Mouse (Mus musculus): ENCODE results near the gene Tcf7l1.

The Tcf7l1 gene

DNA sequence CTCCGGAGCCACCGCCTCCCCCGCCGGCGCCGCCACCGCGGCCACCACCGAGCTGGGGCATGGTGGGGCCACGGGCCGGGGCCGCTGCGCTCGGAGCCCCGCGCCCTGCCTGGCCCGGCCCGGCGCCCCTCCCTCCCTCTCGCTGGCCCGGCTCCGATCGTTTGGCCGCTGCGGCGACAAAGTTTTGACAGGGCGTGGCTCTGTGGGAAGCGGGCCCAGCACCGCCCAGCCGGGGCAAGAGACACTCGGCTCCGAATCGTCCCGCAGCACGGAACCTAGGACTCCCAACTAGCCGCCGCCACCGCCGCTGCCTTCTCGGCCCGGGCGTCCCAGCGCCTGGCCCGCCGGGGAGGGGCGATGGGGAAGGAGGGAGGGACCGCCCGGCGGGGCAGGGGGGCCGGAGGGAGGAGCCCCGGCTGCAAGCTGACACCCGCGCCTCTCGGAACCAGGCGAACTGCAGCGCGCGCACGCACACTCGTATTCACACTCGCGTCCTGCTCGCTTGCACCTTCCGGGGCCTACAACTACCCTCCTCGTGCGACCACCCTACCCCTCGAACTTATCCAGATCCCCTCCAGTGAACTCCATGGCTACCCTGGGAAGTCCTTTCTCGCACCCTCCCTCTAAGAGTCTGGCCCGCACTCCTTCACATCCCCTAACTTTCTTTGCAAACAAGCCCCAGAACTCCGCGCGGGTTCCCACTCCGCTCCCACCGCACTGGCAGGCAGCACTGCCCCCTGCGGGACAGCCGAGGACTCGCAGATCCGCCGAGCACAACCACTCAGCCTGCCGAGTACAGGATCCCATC, at the start of gene Tcf7l1:
Gene Tcf7l1, minus strand, starts transcription at position 363 of the 808 bp plus-strand sequence.
- DNase-seq (ENCODE audit: low read depth, low spot score) = peak; percentile 95

DNA sequence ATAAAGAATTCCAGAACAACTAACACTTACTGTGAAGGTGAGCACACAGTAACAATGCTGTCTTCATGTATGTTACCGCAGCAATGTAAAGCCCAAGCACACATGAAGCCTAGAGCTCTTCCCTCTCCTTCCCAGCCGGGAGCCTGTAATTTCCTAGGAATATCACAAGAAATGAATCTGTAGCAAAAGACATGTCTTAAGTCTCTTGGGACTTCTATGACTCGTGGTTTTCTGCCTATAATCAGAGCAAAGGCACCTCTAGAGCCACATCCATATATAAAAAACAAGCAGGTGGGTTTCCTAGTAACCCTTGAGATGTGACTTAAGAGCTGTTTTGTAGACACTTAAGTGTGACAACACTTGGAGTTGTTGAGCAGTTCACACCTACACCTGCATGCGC, 48.7 kb upstream of the Tcf7l1 start:
- DNase-seq (ENCODE audit: low read depth, low spot score) = no peak

DNA sequence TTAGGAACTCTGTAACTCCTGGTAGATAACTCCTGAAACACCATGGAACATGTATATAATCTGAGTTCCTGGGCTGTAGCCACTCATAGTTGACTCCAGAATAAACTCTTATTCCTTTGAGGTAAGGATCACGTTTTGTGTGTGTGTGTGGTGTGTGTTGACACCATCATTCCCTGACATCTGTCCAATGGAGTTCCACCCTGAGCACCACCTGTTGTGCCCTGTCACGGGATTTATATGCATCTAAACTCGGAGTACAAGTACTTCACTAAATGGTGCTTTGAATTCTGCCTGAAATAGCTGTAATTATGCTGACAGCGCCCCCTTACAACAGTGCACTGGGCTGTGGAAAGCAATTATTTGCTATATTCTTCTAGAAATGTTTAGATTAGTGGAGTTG, 45.5 kb upstream of the Tcf7l1 start:
- DNase-seq (ENCODE audit: low read depth, low spot score) = no peak

DNA sequence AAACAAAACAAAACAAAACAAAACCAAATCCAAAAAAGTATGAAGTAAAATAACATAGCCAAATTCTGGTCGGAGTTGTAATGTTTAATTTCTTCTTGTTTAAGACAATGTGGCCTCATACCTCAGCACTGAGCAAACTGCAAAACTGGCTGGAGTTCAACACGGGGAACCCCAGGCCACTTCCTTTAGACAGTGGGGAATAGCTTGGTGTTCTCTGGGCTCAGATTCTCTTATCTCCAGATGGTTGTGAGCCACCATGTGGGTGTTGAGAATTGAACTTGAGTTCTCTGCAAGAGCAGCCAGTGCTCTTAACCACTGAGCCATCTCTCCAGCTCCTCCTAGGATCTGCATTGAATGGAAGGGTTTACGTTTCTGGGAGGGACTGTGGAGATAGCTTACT, 42.8 kb upstream of the Tcf7l1 start:
- no peak for DNase-seq (ENCODE audit: low read depth, low spot score)

DNA sequence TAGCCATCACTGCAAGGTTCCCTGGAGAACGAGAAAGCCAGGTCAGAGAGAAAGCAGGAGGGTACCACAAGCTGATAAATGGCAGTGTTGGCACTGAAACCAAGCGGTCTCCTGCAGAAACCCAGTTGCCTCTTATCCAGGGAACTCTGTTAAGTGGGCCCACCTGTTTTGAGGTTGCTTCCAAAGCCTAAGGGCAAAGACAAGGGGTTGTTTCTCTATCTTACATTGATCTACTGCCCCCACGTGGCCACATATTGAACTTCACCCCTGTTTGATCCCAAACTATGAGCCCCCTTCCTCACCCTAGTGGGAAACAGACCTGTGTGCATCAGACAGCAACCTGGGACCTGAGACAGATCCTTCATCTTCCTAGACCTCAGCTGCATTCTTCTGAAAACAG, 42.2 kb upstream of the Tcf7l1 start:
- peak; percentile 91 for DNase-seq (ENCODE audit: low read depth, low spot score)

DNA sequence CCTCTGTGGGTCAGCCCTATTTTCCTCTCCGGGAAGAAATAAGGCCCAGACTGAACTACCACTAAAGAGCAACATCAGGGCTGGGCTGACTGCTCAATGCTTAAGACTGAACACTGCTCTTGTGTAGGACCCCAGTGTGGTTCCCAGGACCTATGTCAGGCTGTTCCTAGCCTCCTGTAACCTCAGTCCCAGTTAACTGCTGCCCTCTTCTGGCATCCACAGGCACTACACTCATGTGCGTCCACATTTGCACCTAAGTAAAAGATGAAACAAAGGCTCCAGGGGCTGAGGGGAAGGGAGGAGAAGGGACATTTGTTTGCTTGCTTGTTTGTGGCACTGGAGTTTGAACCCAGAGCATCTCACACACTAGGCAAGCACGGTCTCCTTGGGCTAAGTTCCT, 39.8 kb upstream of the Tcf7l1 start:
- DNase-seq (ENCODE audit: low read depth, low spot score) = peak; percentile 95

DNA sequence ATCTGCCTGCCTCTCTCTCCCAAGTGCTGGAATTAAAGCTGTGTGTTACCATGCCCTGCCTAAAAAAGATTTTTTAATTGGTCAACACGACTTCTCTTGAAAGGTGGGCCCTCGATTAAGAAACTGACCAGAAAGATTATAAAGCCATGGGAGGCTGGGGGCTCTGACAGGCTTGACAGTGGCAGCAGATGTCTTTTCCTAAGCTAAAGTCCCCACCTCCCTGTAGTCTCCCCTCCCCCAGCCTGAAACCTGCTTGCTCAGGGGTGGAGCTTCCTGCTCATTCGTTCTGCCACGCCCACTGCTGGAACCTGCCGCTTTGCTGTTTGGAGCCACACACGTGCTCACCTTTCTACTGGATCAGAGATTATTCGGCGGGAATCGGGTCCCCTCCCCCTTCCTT, 39.0 kb upstream of the Tcf7l1 start:
- DNase-seq (ENCODE audit: low read depth, low spot score) = peak; percentile 53

DNA sequence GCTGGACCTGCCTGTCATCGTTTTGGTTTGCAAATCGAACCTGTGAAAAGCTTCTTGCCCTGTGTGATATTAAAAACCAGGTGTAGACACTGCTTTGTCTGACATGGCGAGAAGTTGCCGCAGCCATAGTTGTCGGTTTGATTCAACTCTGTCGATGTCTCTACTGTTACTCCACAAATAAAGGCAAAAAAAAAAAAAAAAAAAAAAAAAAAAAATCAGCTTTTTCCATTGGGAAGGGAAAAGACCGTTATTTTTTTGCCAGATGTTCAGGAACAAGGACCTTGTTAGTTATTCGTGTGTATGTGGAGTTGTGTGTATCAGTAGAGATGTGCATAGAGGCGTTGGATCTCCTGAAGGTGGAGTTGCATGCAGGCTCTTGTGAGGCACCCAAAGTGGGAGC, 36.7 kb upstream of the Tcf7l1 start:
- no peak for DNase-seq (ENCODE audit: low read depth, low spot score)

DNA sequence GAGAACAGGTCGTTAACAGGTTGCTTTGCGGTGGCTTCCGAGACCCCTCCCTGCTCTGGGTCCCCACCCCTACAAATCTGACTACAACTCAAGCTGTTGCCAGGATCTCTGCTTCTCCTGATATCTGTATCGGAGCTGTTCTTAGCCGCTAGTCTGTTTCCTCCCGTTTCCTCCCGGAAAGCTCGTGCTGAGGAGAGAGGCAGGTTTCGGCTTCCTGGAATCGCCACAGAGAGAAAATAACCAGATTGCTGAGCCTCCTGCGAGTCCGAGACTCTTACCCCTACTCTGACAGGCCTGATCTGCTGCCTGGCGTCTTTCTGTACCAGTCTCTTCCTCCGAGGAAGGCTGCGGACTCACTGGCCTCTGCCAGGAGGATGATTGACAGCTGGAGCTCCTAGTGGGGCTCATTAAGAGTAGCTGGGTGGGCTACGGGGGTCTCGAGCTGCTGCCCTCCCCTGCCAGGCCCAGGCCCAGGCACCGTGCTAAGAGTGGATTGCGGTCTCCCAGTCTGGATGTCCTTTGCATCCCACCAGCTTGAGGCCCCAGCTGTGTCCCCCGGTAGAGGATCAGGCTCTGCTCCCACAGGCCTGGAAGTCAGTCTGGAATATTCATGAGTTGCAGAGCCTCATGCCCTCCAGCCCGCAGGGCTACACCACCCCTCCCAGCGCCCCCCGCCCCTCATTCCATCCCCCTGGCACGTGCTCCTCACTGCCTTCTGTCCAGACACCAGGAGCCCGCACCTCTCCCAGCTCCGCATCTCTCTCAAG, 36.1 kb upstream of the Tcf7l1 start:
- DNase-seq (ENCODE audit: low read depth, low spot score) = peak; percentile 59

DNA sequence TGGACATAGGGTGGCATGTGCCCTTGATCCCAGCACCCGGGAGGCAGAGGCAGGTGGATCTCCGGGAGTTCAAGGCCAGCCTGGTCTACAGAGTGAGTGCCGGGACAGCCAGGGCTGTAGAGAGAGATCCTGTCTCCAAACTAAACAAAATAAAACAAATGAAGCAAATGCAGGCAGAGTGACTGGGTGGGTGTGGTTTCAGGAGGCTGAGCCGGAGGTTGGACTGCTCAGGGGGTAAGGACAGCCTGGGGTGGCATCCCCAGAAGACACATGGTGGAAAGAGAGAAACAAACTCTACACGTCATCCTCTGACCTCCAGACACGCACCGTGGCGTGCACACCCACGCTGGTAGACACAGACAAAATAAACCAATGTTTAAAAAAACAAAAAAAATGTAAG, 24.4 kb upstream of the Tcf7l1 start:
- DNase-seq (ENCODE audit: low read depth, low spot score) = peak; percentile 46

DNA sequence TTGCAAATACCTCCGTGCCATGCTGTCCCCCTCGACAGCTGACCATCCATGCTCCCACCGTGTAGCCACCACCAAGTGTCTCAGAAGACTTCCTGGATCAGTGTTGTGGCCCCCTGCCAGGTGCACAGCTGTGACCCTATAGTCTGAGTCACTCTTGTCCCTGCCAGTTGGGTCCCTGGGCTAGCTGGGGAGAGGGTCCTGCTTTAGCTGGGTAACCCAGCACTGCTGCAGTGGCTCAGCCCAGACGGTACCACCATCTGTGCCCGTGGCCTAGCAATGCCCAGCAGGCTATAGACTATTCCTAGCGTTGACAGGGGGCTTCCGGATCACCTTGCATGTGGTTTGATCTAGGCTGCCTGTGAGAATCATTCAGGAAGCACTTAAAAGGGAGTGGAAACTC, 21.2 kb upstream of the Tcf7l1 start:
- no peak for DNase-seq (ENCODE audit: low read depth, low spot score)

DNA sequence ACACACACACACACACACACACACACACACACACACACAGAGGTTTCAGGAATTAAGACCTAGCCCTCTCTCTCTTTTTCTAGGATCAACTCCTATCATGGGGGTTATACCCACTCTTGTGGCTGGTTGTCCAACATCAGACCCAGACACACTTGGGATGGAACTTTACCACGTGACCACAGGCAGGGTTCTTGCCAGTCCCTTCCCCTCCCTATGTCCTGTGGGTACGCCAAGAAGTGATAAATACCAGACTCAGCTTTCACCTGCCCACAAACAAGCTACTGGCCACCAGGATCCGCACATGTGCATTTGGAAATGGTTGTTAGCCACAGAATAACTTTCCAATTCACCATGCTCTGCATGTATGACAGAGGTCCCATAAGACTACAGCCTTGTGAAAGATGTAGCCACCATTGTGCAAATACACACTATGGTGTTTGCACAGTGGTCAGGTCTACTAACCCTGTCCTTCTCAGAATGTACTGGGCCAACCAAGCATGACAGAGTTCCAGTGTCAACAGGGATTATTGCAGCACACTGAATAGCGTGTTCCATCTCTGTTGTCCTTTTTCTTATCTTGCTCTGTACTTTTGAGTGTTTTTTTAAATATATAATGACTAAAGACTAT, 20.6 kb upstream of the Tcf7l1 start:
- DNase-seq (ENCODE audit: low read depth, low spot score) = no peak

DNA sequence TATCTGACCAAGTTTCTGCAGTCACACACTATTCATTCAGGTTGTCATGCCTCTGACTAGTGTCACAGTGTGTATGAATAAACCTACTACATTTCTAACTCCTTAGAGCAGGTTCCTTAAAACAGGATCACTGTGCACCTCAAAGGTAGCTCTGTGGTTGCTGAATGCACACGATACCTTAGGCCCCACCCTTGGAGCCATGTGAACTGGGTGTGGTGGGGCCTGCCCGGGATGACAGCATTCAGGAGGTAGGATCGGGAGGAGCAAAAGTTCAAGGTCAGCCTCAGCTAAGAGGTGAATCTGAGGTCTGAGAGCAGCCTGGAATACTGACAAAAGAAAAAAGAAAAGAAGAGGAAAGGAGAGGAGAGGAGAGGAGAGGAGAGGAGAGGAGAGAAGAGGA, 19.3 kb upstream of the Tcf7l1 start:
- peak; percentile 74 for DNase-seq (ENCODE audit: low read depth, low spot score)

DNA sequence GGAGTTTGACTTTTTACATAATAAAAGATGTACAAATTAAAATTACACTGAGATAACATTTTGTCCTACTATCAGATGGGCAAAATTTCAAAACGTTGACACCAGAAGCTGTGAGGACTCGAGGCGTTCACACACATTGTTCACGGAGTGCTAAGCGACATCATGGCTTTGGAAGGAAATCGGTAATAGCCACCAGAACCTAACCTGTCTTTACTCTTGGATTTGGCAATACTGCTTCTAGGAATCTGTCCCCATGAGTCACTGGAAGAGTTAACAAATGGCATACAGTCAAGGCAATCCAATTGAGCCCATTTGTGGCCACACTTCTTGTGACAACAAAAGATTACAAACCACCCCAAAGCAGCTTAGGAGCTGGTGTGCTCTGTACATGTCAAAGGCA, 14.6 kb upstream of the Tcf7l1 start:
- no peak for DNase-seq (ENCODE audit: low read depth, low spot score)

DNA sequence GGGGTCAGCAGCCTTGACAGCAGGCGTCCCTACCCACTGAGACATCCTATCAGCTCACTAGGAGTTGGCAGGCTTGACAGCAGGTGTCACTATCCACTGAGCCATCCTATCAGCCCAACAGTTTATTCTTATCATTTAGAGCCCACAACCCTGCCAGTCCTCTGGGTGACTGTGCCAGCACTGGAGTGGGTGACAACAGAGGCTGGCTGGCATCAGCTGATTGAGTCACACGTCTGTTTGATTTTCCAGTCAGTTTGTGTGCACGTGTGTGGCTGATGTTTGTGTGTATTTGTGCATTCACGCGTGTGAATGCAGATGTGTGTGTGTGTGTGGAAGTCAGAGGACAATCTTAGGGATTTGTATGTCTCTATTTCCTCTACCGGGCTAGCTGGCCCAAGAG, 13.1 kb upstream of the Tcf7l1 start:
- no peak for DNase-seq (ENCODE audit: low read depth, low spot score)

DNA sequence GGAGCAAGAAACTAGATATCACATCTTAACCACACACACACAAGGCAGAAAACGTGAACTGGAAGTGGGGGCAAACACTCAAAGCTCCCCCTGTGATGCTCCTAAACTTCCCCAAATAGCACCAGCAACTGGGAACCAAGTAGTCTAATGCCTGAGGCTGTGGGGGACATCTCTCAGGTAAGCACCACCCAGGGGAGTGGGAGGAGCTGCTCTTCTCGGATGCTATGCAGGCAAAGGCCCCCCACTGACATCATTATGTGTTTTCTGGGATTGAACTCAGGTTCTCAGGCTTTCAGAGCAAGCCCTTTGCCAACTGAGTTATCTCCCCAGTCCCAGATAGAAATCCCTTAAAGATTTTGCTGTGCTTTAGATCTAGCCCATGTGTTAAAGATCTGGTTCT, 11.6 kb upstream of the Tcf7l1 start:
- DNase-seq (ENCODE audit: low read depth, low spot score) = peak; percentile 63

DNA sequence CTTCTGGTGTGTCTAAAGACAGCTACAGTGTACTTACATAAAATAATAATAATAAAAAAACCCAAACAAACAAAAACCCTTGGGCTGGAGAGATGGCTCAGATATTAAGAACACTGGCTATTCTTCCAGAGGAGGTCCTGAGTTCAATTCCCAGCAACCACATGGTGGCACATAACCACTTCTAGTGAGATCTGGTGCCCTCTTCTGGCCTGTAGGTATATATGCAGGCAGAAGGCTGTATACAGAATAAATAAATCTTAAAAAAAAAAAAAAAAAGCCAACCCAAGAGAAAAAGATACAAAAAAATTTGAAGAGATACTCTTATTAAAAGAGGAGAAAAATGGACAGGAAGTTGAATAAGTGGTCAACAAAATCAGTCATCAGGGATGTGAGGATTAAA, 8.7 kb upstream of the Tcf7l1 start:
- no peak for DNase-seq (ENCODE audit: low read depth, low spot score)

DNA sequence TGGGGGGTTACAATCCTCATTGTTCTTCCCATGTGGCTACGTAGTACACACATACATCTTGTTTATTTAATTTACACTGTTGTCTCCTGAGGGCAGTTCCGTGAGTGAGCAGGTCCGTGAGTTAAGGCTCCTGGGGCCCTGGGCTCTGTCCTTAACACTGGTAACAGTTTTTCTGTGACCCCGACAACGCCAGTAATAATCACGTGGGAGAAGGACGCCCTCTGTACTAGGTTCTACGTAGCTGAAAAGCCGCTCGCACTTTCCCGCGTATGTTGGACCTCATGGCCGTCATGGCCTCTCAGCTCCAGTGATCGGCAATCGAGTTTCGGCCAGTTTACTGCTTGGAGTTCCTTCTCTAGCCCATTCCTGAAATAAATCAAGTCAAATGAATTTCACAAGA, 6.4 kb upstream of the Tcf7l1 start:
- peak; percentile 58 for DNase-seq (ENCODE audit: low read depth, low spot score)

DNA sequence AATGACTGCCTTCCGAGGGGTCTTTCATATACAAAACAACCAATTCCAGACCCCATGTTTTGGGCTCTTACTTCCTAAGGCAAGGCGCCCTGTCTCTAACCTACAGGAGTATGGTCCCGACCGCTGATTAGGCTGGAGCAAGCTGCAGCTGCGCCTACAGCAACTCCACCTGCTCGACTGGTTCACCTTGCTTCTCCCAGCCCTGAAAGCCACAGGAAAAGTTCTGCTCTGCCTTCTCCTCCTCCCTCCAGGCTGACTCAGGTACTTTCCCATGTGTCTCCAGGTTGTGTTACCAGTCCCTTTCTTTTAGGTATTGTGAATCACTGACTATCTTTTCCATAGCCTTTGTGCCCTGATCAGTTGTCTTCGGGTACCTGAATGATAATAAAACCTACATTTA, 5.8 kb upstream of the Tcf7l1 start:
- peak; percentile 80 for DNase-seq (ENCODE audit: low read depth, low spot score)

DNA sequence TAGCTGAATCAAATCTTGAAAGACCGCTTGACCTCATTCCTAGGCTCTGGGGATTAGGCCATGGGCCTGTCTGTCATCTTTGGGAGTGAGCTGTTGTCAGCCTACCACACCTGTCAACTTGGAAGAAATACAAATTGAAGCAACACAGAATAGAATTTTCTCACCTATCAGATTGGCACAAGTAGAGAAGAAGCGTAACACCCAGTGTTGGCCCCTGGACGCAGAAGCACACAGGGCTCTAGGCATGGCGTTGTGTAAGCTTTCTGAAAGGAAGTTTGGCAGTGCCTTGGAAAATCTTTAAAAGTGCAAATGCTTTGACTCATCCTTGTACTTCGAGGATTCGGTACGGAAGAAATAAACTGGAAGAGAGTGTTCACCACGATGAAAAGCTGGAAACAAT, 3.6 kb upstream of the Tcf7l1 start:
- DNase-seq (ENCODE audit: low read depth, low spot score) = no peak

DNA sequence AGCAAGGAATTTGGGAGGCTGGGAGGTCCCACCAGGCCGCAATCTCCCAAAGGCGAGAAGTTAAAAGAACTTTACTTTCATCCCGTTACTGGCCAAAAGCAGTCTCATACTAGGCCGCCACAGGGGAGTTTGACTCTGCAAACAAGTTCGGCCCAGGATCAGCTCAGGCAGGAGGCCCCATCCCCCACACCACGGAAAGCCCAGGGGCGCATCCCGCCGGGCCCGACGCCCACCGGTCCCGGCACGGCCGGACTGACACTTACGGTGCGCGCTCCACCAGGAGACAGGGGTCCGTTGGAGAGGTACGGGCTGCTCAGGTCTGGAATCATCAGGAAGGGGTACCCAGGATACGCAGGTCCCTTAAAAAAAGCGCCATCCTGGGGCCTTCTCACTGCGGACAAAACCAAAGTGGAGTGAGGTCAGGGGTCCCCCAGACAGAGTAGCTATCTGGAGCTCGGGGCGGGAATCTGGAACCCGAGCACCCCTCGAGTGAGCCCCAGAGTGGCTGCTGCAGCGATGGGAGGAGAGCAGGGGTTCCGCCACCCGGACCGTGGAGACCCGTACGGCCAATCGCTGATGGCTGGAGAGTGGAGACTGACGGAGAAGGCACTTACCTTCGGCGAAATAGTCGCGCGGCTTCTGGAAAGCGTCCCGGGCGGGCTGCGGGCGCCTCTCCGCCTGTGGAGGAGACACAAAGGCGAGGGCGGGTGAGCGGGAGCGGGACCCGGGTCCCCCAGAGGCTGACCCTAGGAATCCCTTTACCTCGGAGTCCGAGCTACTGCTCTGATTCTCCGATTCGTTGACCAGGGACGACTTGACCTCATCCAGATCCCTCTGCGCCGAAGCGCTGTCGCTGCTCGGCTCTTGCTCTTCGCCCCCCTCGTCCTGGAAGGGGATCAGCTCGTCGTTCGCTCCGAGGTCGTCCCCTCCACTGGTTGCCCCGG, 834 bp downstream of the Tcf7l1 start:
- peak; percentile 88 for DNase-seq (ENCODE audit: low read depth, low spot score)

All from ZHBTc4 (cell line).